Mouse (Mus musculus) CH12.LX (cell line): Measurements from ENCODE around the gene Grin3a. TPM values are rescaled to one million over a fixed set of nuclear protein-coding genes. Genes with fewer than 3 reads are reported as not detected.

Source experiments
- DNase-seq: peaks from one replicate; pipeline ENCODE4 v3.0.0-alpha.2; 2013; ENCODE audit errors: extremely low read depth
- H3K27ac ChIP-seq: 2 replicates; pipeline ENCODE4 v1.5.1; 2012; ENCODE audit warnings: low read depth, mild to moderate bottlenecking, control low read depth, moderate library complexity; ENCODE audit not compliant: insufficient read depth
- H3K27me3 ChIP-seq: replicated peaks from 2 replicates; pipeline ENCODE3; 2012; ENCODE audit warnings: inconsistent platforms
- H3K36me3 ChIP-seq, 2 experiments: replicated peaks in 1 of 2; 2 replicates each; pipeline versions ENCODE3 to v1.6.1; 2012; ENCODE audit warnings: inconsistent platforms in 1 of 2, low read length in 1 of 2, mild to moderate bottlenecking in 1 of 2, mixed read lengths in 1 of 2, moderate library complexity in 1 of 2; ENCODE audit not compliant: control insufficient read depth in 1 of 2, insufficient read depth in 1 of 2
- H3K4me1 ChIP-seq, 2 experiments: 2 replicates each; pipeline ENCODE4 v1.6.1; 2012; ENCODE audit warnings: inconsistent platforms in 1 of 2, moderate library complexity in 1 of 2; ENCODE audit not compliant: insufficient read depth in 2 of 2, control insufficient read depth in 1 of 2
- H3K4me2 ChIP-seq: 2 replicates; pipeline ENCODE4 v1.6.1; 2012; ENCODE audit warnings: low read depth, mild to moderate bottlenecking, control low read depth; ENCODE audit not compliant: poor library complexity, insufficient read depth, severe bottlenecking
- H3K4me3 ChIP-seq, 3 experiments: fragments of 150-350 bp in 1 of 3; sonication (generic) in 1 of 3; replicated peaks in 1 of 3; 2 replicates each; pipeline versions ENCODE3 to v1.5.1; 2011 to 2012; ENCODE audit warnings: low read depth in 2 of 3, low read length in 2 of 3, mild to moderate bottlenecking in 2 of 3, moderate library complexity in 2 of 3, control low read depth in 1 of 3, improper control_type of control experiment in 1 of 3, inconsistent platforms in 1 of 3, mixed read lengths in 1 of 3; ENCODE audit not compliant: poor library complexity in 1 of 3
- H3K79me2 ChIP-seq: replicated peaks from 2 replicates; pipeline ENCODE4 v1.6.1; 2012; ENCODE audit warnings: mild to moderate bottlenecking, moderate library complexity; ENCODE audit not compliant: control insufficient read depth, poor library complexity, insufficient read depth, severe bottlenecking; ENCODE audit errors: extremely low read depth
- H3K9ac ChIP-seq: 2 replicates; pipeline ENCODE4 v1.6.1; 2012; ENCODE audit warnings: low read depth, mild to moderate bottlenecking, control low read depth, moderate library complexity; ENCODE audit not compliant: insufficient read depth
- H3K9me3 ChIP-seq: replicated peaks from 2 replicates; pipeline ENCODE3; 2012; ENCODE audit warnings: low read length, inconsistent platforms, mixed read lengths
- CTCF ChIP-seq, 2 experiments: IDR thresholded peaks in 1 of 2; conservative IDR thresholded peaks in 1 of 2; 2 replicates each; pipeline ENCODE4 v1.5.1; 2011 to 2012; ENCODE audit warnings: low read depth in 2 of 2, low read length in 2 of 2, improper control_type of control experiment in 1 of 2, inconsistent platforms in 1 of 2, mild to moderate bottlenecking in 1 of 2, moderate library complexity in 1 of 2
- E2F4 ChIP-seq: IDR thresholded peaks from 2 replicates; pipeline ENCODE4 v1.6.1; 2011; ENCODE audit warnings: low read depth, low read length, improper control_type of control experiment; ENCODE audit not compliant: insufficient replicate concordance
- ELF1 ChIP-seq: IDR thresholded peaks from 2 replicates; pipeline ENCODE4 v1.6.1; 2014; ENCODE audit warnings: low read depth, mild to moderate bottlenecking, inconsistent platforms, low read length, improper control_type of control experiment
- EP300 ChIP-seq: IDR thresholded peaks from 2 replicates; pipeline ENCODE4 v1.6.1; 2011; ENCODE audit warnings: low read length, improper control_type of control experiment
- GABPA ChIP-seq: IDR thresholded peaks from 2 replicates; pipeline ENCODE4 v1.6.1; 2012; ENCODE audit warnings: low read depth, low read length, improper control_type of control experiment, inconsistent platforms; ENCODE audit not compliant: insufficient replicate concordance
- HCFC1 ChIP-seq: IDR thresholded peaks from 2 replicates; pipeline ENCODE4 v1.6.1; 2012; ENCODE audit warnings: low read depth, mild to moderate bottlenecking, inconsistent platforms, low read length, improper control_type of control experiment
- JUN ChIP-seq: IDR thresholded peaks from 2 replicates; pipeline ENCODE4 v1.6.1; 2011; ENCODE audit warnings: low read depth, mild to moderate bottlenecking, low read length, improper control_type of control experiment, moderate library complexity; ENCODE audit not compliant: insufficient read depth
- KAT2A ChIP-seq: IDR thresholded peaks from 2 replicates; pipeline ENCODE4 v1.6.1; 2012; ENCODE audit warnings: low read length, improper control_type of control experiment, inconsistent platforms; ENCODE audit not compliant: insufficient replicate concordance
- MAFK ChIP-seq: IDR thresholded peaks from 2 replicates; pipeline ENCODE4 v1.6.1; 2011; ENCODE audit warnings: low read length, improper control_type of control experiment; ENCODE audit not compliant: insufficient replicate concordance
- MEF2A ChIP-seq: IDR thresholded peaks from 2 replicates; pipeline ENCODE4 v1.6.1; 2014; ENCODE audit warnings: low read depth, mild to moderate bottlenecking, inconsistent platforms, low read length, improper control_type of control experiment, borderline replicate concordance
- MXI1 ChIP-seq: IDR thresholded peaks from 2 replicates; pipeline ENCODE4 v1.6.1; 2011; ENCODE audit warnings: mild to moderate bottlenecking, low read depth, low read length, improper control_type of control experiment
- NELFE ChIP-seq: IDR thresholded peaks from 2 replicates; pipeline ENCODE4 v1.6.1; 2011; ENCODE audit warnings: low read depth, low read length, improper control_type of control experiment
- NRF1 ChIP-seq: IDR thresholded peaks from 2 replicates; pipeline ENCODE4 v1.6.1; 2014; ENCODE audit warnings: low read depth, mild to moderate bottlenecking, inconsistent platforms, low read length, improper control_type of control experiment, moderate library complexity
- RAD21 ChIP-seq: IDR thresholded peaks from 2 replicates; pipeline ENCODE4 v1.6.1; 2011; ENCODE audit warnings: low read depth, mild to moderate bottlenecking, low read length, improper control_type of control experiment, moderate library complexity
- SIN3A ChIP-seq: IDR thresholded peaks from 2 replicates; pipeline ENCODE4 v1.6.1; 2012; ENCODE audit warnings: low read length, improper control_type of control experiment, inconsistent platforms
- SMC3 ChIP-seq: IDR thresholded peaks from 2 replicates; pipeline ENCODE4 v1.6.1; 2011; ENCODE audit warnings: low read depth, low read length, improper control_type of control experiment
- UBTF ChIP-seq: IDR thresholded peaks from 2 replicates; pipeline ENCODE4 v1.6.1; 2012; ENCODE audit warnings: low read depth, mild to moderate bottlenecking, inconsistent platforms, low read length, improper control_type of control experiment, moderate library complexity
- ZC3H11A ChIP-seq: IDR thresholded peaks from 2 replicates; pipeline ENCODE4 v1.6.1; 2012; ENCODE audit warnings: low read depth, mild to moderate bottlenecking, inconsistent platforms, low read length, improper control_type of control experiment
- ZKSCAN1 ChIP-seq: IDR thresholded peaks from 2 replicates; pipeline ENCODE4 v1.6.1; 2012; ENCODE audit warnings: low read depth, inconsistent platforms, low read length, improper control_type of control experiment, borderline replicate concordance
- ZMIZ1 ChIP-seq: IDR thresholded peaks from 2 replicates; pipeline ENCODE4 v1.6.1; 2012; ENCODE audit warnings: low read depth, mild to moderate bottlenecking, inconsistent platforms, low read length, improper control_type of control experiment
- ZNF384 ChIP-seq: IDR thresholded peaks from 2 replicates; pipeline ENCODE4 v1.6.1; 2012; ENCODE audit warnings: low read depth, low read length, improper control_type of control experiment, inconsistent platforms
- dilution Hi-C: fragments of 300-500 bp; cut with MboI; formaldehyde crosslinking; loops from 2 replicates; pipeline ENCODE4 v1.14.3; 2020; ENCODE audit warnings: low sequenced_read_pairs; ENCODE audit not compliant: extremely low pct_unique_long_range_greater_than_20kb, extremely low pct_ligation_motif_present
- in situ Hi-C: fragments of 300-500 bp; cut with MboI; formaldehyde crosslinking; loops from 3 replicates; pipeline ENCODE4 v1.14.3; 2019; ENCODE audit warnings: low sequenced_read_pairs, low pct_ligation_motif_present, low pct_unique_long_range_greater_than_20kb, mixed read lengths
- polyA plus RNA-seq: library from polyadenylated mRNA; unstranded; fragments of >175 nt; gene quantifications from 2 replicates; pipeline ENCODE4 v1.2.1, GENCODE M21; 2012; ENCODE audit warnings: low read depth; ENCODE audit not compliant: insufficient read length
- total RNA-seq, 2 experiments: library from RNA; depleted of rRNA; stranded (reverse); fragments of 300-350 nt in 1 of 2; fragments of >200 nt in 1 of 2; gene quantifications; 2 replicates each; pipeline ENCODE4 v1.2.3; 2012 to 2014

Grin3a gene
- total and polyA plus RNA-seq, 3 experiments: 0.06 TPM; not detected in 2

GRCm38 (mm10) chr4:49843787-49844186, 1.8 kb downstream of the Grin3a start:
- DNase-seq: no peak
- in situ Hi-C loops: no loop called here
- H3K79me2 ChIP-seq: no peaks in the 10 kb centered on the region

GRCm38 (mm10) chr4:49832035-49832434, 13.5 kb downstream of the Grin3a start:
- no peak overlapping the region for H3K4me2 ChIP-seq
- no peaks in the 10 kb centered on the region for H3K36me3 ChIP-seq
- H3K9ac ChIP-seq: no peak overlapping the region
- peaks cover 3% of the 10 kb centered on the region for H3K27me3 ChIP-seq
- TF ChIP-seq MAFK (no peak), SIN3A (no peak), ZMIZ1 (no peak), RAD21 (no peak; the same call in 1 of the 2 replicates), KAT2A (no peak), NELFE (no peak), GABPA (no peak), HCFC1 (no peak), ZNF384 (no peak)
- no peak overlapping the region for H3K4me3 ChIP-seq
- no peak overlapping the region for H3K27ac ChIP-seq
- H3K9me3 ChIP-seq: no peaks in the 10 kb centered on the region
- in situ Hi-C loops: no loop called here
- H3K4me1 ChIP-seq: no peaks in the 10 kb centered on the region
- no peak for DNase-seq
- no peaks in the 10 kb centered on the region for H3K79me2 ChIP-seq
- dilution Hi-C loops: no loop called here

More at GRCm38 (mm10) chr4:49843787-49844186, 1.8 kb downstream of the Grin3a start:
- Histone ChIP-seq H3K9ac (no peak overlapping the region), H3K4me1 (no peaks in the 10 kb centered on the region), H3K4me2 (no peak overlapping the region), H3K4me3 (no peak overlapping the region), H3K27me3 (no peaks in the 10 kb centered on the region), H3K36me3 (no peaks in the 10 kb centered on the region), H3K9me3 (peaks cover 17% of the 10 kb centered on the region), H3K27ac (no peak overlapping the region)
- dilution Hi-C loops: no loop called here
- TF ChIP-seq E2F4 (no peak), MXI1 (no peak), GABPA (no peak), RAD21 (no peak), MAFK (no peak), UBTF (no peak)

- Histone ChIP-seq H3K4me2 (no peak overlapping the region), H3K9me3 (no peaks in the 10 kb centered on the region), H3K4me3 (no peak overlapping the region), H3K27ac (no peak overlapping the region), H3K27me3 (no peaks in the 10 kb centered on the region), H3K36me3 (no peaks in the 10 kb centered on the region), H3K79me2 (no peaks in the 10 kb centered on the region), H3K4me1 (no peaks in the 10 kb centered on the region), H3K9ac (no peak overlapping the region)
- DNase-seq: no peak
- TF ChIP-seq ZNF384 (no peak), RAD21 (no peak), JUN (no peak), ZC3H11A (no peak), KAT2A (no peak), HCFC1 (no peak), CTCF (conservative IDR thresholded peaks at IDR 0.05 in 1 of 2, IDR thresholded peaks at IDR 0.05 in 1 of 2; ENCODE audit: low read depth in 2 of 2, low read length in 2 of 2) (no peak), ELF1 (no peak), MXI1 (no peak), MEF2A (no peak), NRF1 (no peak), EP300 (no peak), SMC3 (no peak), ZKSCAN1 (no peak)
- in situ Hi-C loops (no loop called here), dilution Hi-C loops (no loop called here)
These were observed 31.7 kb downstream of the Grin3a start for GRCm38 (mm10) chr4:49813852-49814251.
